Comparison of ENCODE assay signal across 14 mouse cellular contexts in the genomic region with DNA sequence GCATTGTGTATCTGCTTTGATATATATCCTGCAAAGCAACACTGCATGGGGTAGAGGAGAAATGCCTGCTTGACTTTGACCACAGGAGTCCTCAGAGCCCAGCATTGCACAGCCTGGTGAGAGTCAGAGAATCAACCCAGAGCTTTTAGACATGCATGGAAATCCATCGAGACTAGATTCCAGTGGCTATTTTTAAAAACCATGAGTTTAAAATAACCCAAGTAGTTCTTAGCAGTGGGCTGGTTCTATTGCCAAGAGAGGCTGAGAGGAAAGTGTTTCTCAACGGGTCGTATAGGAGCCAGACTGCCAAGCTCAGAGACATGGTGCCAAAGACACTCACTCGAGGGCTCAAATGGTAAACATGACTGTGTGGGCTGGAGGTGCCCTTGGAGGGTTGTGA.
A peak's percentile ranks its signal among the peaks of the same experiment; 100 is the strongest.
DNase-seq lines count a peak whose midpoint lies in the region; ATAC-seq lines count a peak whose summit lies in the region.
"Had no signal": no experiment of that assay in that cellular context is flagged by ENCODE, and none has a peak within 500 bp of the region (broad histone marks: within the 10 kb centered on the region; RNA-seq: fewer than 3 reads in every experiment).

No protein-coding gene starts in this region.

- no peak overlapping the region for H3K9ac ChIP-seq in heart, embryonic 16.5 days (ENCODE audit: low read length)
- no peak overlapping the region for H3K9ac ChIP-seq in liver, embryonic 11.5 days (ENCODE audit: low read depth, low read length)
- H3K9ac ChIP-seq: forebrain, embryonic 12.5 days; liver, embryonic 14.5 days; midbrain, embryonic 12.5 days had no signal

- WGBS in heart, embryonic 16.5 days, result 30% methylated on average over 4 of the region's 4 CpGs
- WGBS in liver, embryonic 11.5 days, result 83% methylated on average over 4 of the region's 4 CpGs

- H3K4me1 ChIP-seq in heart, embryonic 16.5 days (ENCODE audit: control insufficient read depth, insufficient read depth, low read length), result peaks cover 13% of the 10 kb centered on the region
- no peaks in the 10 kb centered on the region for H3K4me1 ChIP-seq in liver, embryonic 11.5 days (replicated peaks; ENCODE audit: control insufficient read depth, insufficient read depth, low read length)
- H3K4me1 ChIP-seq: forebrain, embryonic 12.5 days; midbrain, embryonic 12.5 days had no signal

- peak; percentile 93 for ATAC-seq in heart, embryonic 16.5 days (replicated peaks; ENCODE audit: extremely low read depth, insufficient read depth, low FRiP score)
- no peak for ATAC-seq in liver, embryonic 11.5 days (replicated peaks; ENCODE audit: low FRiP score)
- ATAC-seq: intestine, postnatal 0 days had no signal

- H3K27ac ChIP-seq in heart, embryonic 16.5 days (ENCODE audit: low read length), result peak overlapping the region; percentile 94
- no peak overlapping the region for H3K27ac ChIP-seq in liver, embryonic 11.5 days (ENCODE audit: low read depth, low read length)
- H3K27ac ChIP-seq: forebrain, embryonic 12.5 days; liver, embryonic 14.5 days; midbrain, embryonic 12.5 days had no signal

- no peaks in the 10 kb centered on the region for H3K36me3 ChIP-seq in heart, embryonic 16.5 days (ENCODE audit: control insufficient read depth, insufficient read depth)
- no peaks in the 10 kb centered on the region for H3K36me3 ChIP-seq in liver, embryonic 11.5 days (ENCODE audit: control insufficient read depth, insufficient read depth, low read length)
- H3K36me3 ChIP-seq: forebrain, embryonic 12.5 days; midbrain, embryonic 12.5 days had no signal

- H3K27me3 ChIP-seq in heart, embryonic 16.5 days (ENCODE audit: control insufficient read depth, insufficient read depth, low read length), result no peaks in the 10 kb centered on the region
- no peaks in the 10 kb centered on the region for H3K27me3 ChIP-seq in liver, embryonic 11.5 days (replicated peaks; ENCODE audit: control insufficient read depth, insufficient read depth, low read length)
- H3K27me3 ChIP-seq: forebrain, embryonic 12.5 days; midbrain, embryonic 12.5 days had no signal

- no peaks in the 10 kb centered on the region for H3K9me3 ChIP-seq in heart, embryonic 16.5 days (replicated peaks; ENCODE audit: control insufficient read depth, low read length)
- no peaks in the 10 kb centered on the region for H3K9me3 ChIP-seq in liver, embryonic 11.5 days (ENCODE audit: control insufficient read depth, low read length)
- H3K9me3 ChIP-seq: forebrain, embryonic 12.5 days; midbrain, embryonic 12.5 days had no signal

- peak; percentile 14 to 33 for DNase-seq in frontal cortex, adult 2 months (ENCODE audit: extremely low spot score in 1 of 2, low spot score in 1 of 2)
- no peak for DNase-seq in frontal cortex, postnatal 25 days (ENCODE audit: low spot score in 2 of 2)
- peak; percentile 4 for DNase-seq in right cerebral cortex, postnatal 25 days
- DNase-seq in right cerebral cortex, adult 18-20 months, result no peak
- no peak for DNase-seq in liver, embryonic 11.5 days (ENCODE audit: low spot score)
- no peak for DNase-seq in kidney, adult 18-20 months
- no peak for DNase-seq in cerebellum, adult 9-11 months
- DNase-seq: retina, postnatal 1 day; thymus, postnatal 36 days had no signal

- no peak overlapping the region for H3K4me3 ChIP-seq in heart, embryonic 16.5 days (ENCODE audit: low read length)
- H3K4me3 ChIP-seq in liver, embryonic 11.5 days (ENCODE audit: low read depth, low read length), result no peak overlapping the region
- H3K4me3 ChIP-seq: forebrain, embryonic 12.5 days; midbrain, embryonic 12.5 days had no signal

- peak overlapping the region; percentile 15; the same call in 1 of the 2 replicates for H3K4me2 ChIP-seq in heart, embryonic 16.5 days (ENCODE audit: low read depth, low read length)
- no peak overlapping the region for H3K4me2 ChIP-seq in liver, embryonic 11.5 days
- H3K4me2 ChIP-seq: forebrain, embryonic 12.5 days; midbrain, embryonic 12.5 days had no signal

Comparison
In these comparisons a context has a peak if more than half of its experiments do, and no peak if none do; other contexts are left out.
1. DNase-seq: peak in frontal cortex, adult 2 months (2 of 2) and right cerebral cortex, postnatal 25 days (single experiment); none in frontal cortex, postnatal 25 days (0 of 2), right cerebral cortex, adult 18-20 months (single experiment), liver, embryonic 11.5 days (single experiment), kidney, adult 18-20 months (single experiment) and cerebellum, adult 9-11 months (single experiment).